Comparison of ENCODE assay signal across 26 mouse cellular contexts in the genomic region with DNA sequence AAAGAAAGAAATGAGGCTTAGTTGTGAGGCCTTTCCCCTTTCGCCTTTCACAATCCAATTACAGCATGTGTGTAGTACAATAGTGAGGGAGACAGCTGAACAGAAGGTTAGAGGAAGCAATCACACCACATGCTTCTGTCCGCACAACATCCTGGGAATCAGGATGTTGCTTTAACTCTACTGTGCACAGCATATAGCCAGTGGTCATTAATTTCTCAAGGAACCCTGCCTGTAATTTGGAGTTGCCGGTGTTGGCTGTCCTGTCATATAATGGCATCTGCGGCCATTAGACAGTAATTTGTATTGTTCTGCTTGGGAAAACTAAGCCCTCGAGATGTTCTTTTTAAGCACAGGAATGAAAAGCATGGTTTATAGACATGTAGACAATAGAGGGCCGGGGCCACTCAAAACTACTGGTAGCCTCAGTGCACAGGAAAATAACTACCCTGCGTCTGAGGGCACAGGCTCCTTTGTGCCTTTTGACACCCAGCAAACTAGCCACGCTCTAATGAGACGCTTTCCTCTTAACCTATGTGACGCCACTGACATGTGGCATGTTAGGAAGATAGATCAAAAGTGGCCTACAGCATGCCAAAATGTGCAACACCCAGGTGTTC.
DNase-seq lines count a peak whose midpoint lies in the region; ATAC-seq and TF ChIP-seq lines count a peak whose summit lies in the region.
"Had no signal": no experiment of that assay in that cellular context is flagged by ENCODE, and none has a peak within 500 bp of the region (broad histone marks: within the 10 kb centered on the region; RNA-seq: fewer than 3 reads in every experiment).

No protein-coding gene starts in this region.

- no peaks in the 10 kb centered on the region for H3K4me1 ChIP-seq in hindbrain, embryonic 11.5 days (replicated peaks; ENCODE audit: control insufficient read depth, insufficient read depth, low read length)
- H3K4me1 ChIP-seq in hindbrain, postnatal 0 days (ENCODE audit: insufficient read depth, low read length): no peaks in the 10 kb centered on the region
- no peaks in the 10 kb centered on the region for H3K4me1 ChIP-seq in embryonic facial prominence, embryonic 12.5 days
- H3K4me1 ChIP-seq: embryonic facial prominence, embryonic 15.5 days; heart, embryonic 13.5 days; kidney, embryonic 15.5 days; limb, embryonic 15.5 days had no signal

- ATAC-seq in hindbrain, embryonic 11.5 days (ENCODE audit: low FRiP score): peak; percentile 74
- no peak for ATAC-seq in hindbrain, postnatal 0 days
- peak; percentile 72; the same call in 1 of the 2 replicates for ATAC-seq in embryonic facial prominence, embryonic 12.5 days (ENCODE audit: insufficient number of reproducible peaks, insufficient read depth, low FRiP score, low TSS enrichment)
- ATAC-seq: hindbrain, embryonic 16.5 days; intestine, postnatal 0 days had no signal

- H3K4me3 ChIP-seq in hindbrain, embryonic 11.5 days (ENCODE audit: low read depth, low read length): no peak overlapping the region
- no peak overlapping the region for H3K4me3 ChIP-seq in hindbrain, postnatal 0 days (ENCODE audit: low read length)
- no peak overlapping the region for H3K4me3 ChIP-seq in embryonic facial prominence, embryonic 12.5 days
- H3K4me3 ChIP-seq: embryonic facial prominence, embryonic 15.5 days; gastrocnemius, adult 2 months; heart, embryonic 13.5 days; kidney, embryonic 15.5 days; limb, embryonic 15.5 days; myocyte had no signal

- H3K9me3 ChIP-seq in hindbrain, embryonic 11.5 days (ENCODE audit: control insufficient read depth, low read length): no peaks in the 10 kb centered on the region
- no peaks in the 10 kb centered on the region for H3K9me3 ChIP-seq in hindbrain, postnatal 0 days (ENCODE audit: low read length)
- no peaks in the 10 kb centered on the region for H3K9me3 ChIP-seq in embryonic facial prominence, embryonic 12.5 days
- H3K9me3 ChIP-seq: embryonic facial prominence, embryonic 15.5 days; heart, embryonic 13.5 days; kidney, embryonic 15.5 days; limb, embryonic 15.5 days had no signal

- H3K27me3 ChIP-seq in hindbrain, embryonic 11.5 days (ENCODE audit: control insufficient read depth, insufficient read depth, low read length): no peaks in the 10 kb centered on the region
- H3K27me3 ChIP-seq in hindbrain, postnatal 0 days (ENCODE audit: insufficient read depth, low read length): no peaks in the 10 kb centered on the region
- no peaks in the 10 kb centered on the region for H3K27me3 ChIP-seq in embryonic facial prominence, embryonic 12.5 days
- H3K27me3 ChIP-seq: CH12.LX; embryonic facial prominence, embryonic 15.5 days; heart, embryonic 13.5 days; kidney, embryonic 15.5 days; limb, embryonic 15.5 days had no signal

- no peaks in the 10 kb centered on the region for H3K36me3 ChIP-seq in hindbrain, embryonic 11.5 days (ENCODE audit: control insufficient read depth, insufficient read depth, low read length)
- no peaks in the 10 kb centered on the region for H3K36me3 ChIP-seq in hindbrain, postnatal 0 days (ENCODE audit: insufficient read depth, low read length)
- no peaks in the 10 kb centered on the region for H3K36me3 ChIP-seq in embryonic facial prominence, embryonic 12.5 days
- H3K36me3 ChIP-seq: embryonic facial prominence, embryonic 15.5 days; heart, embryonic 13.5 days; kidney, embryonic 15.5 days; limb, embryonic 15.5 days had no signal

- no peak overlapping the region for H3K4me2 ChIP-seq in hindbrain, embryonic 11.5 days (replicated peaks; ENCODE audit: low read depth, low read length)
- no peak overlapping the region for H3K4me2 ChIP-seq in hindbrain, postnatal 0 days (ENCODE audit: low read depth, low read length)
- no peak overlapping the region for H3K4me2 ChIP-seq in embryonic facial prominence, embryonic 12.5 days (replicated peaks)
- H3K4me2 ChIP-seq: embryonic facial prominence, embryonic 15.5 days; heart, embryonic 13.5 days; kidney, embryonic 15.5 days; limb, embryonic 15.5 days had no signal

- H3K9ac ChIP-seq in hindbrain, embryonic 11.5 days (ENCODE audit: low read depth, low read length): no peak overlapping the region
- H3K9ac ChIP-seq in hindbrain, postnatal 0 days (replicated peaks; ENCODE audit: low read length): no peak overlapping the region
- no peak overlapping the region for H3K9ac ChIP-seq in embryonic facial prominence, embryonic 12.5 days
- H3K9ac ChIP-seq: embryonic facial prominence, embryonic 15.5 days; heart, embryonic 13.5 days; kidney, embryonic 15.5 days; limb, embryonic 15.5 days had no signal

- intact Hi-C loops in heart, postnatal 10 days (cut with DNase I): no loop called here

- DNase-seq in hindbrain, embryonic 11.5 days (ENCODE audit: low spot score): no peak
- no peak for DNase-seq in hindbrain, postnatal 0 days (ENCODE audit: low spot score)
- peak; percentile 5 for DNase-seq in mesoderm, embryonic 11.5 days (ENCODE audit: low read depth, low spot score)
- no peak for DNase-seq in adrenal gland, postnatal 36 days
- no peak for DNase-seq in heart, postnatal 10 days
- DNase-seq in layer of hippocampus, adult 11-12 months (ENCODE audit: low spot score): no peak
- DNase-seq: adrenal gland, postnatal 14 days; cerebellum, adult 18-20 months; cerebellum, postnatal 25 days; gastrocnemius, adult 2 months; heart, adult 11 months; heart, postnatal 36 days; kidney, postnatal 4 days; lung, postnatal 10 days; right cerebral cortex, postnatal 14 days; spleen, adult 18-20 months; thymus, postnatal 4 days had no signal

- no peak for TF ChIP-seq CTCF in hindbrain, postnatal 0 days (IDR thresholded peaks at IDR 0.05; ENCODE audit: low read depth)

- 36% methylated on average over 10 of the region's 10 CpGs for WGBS in hindbrain, embryonic 11.5 days
- 34% methylated on average over 10 of the region's 10 CpGs for WGBS in hindbrain, postnatal 0 days
- 73% methylated on average over 10 of the region's 10 CpGs for WGBS in embryonic facial prominence, embryonic 12.5 days

- no peak overlapping the region for H3K27ac ChIP-seq in hindbrain, embryonic 11.5 days (ENCODE audit: low read depth, low read length)
- no peak overlapping the region for H3K27ac ChIP-seq in hindbrain, postnatal 0 days
- H3K27ac ChIP-seq in embryonic facial prominence, embryonic 12.5 days: no peak overlapping the region
- H3K27ac ChIP-seq: embryonic facial prominence, embryonic 15.5 days; gastrocnemius, adult 2 months; heart, embryonic 13.5 days; kidney, embryonic 15.5 days; limb, embryonic 15.5 days had no signal
